Mouse (Mus musculus) forebrain, embryonic 16.5 days (tissue): ENCODE results near the gene Zscan20. TPM values are rescaled to one million over a fixed set of nuclear protein-coding genes. Genes with fewer than 3 reads are reported as not detected.

Experiments used
- ATAC-seq: fragments of 200-750 bp; cut with Nextera tagmentation; 2 replicates; pipeline ENCODE4 v1.8.0; 2017; ENCODE audit warnings: mild to moderate bottlenecking, moderate library complexity
- H3K27ac ChIP-seq: fragments of 300-500 bp; sonication (generic); 2 replicates; pipeline ENCODE4 v1.5.1; 2014; ENCODE audit warnings: low read length, control low read depth
- H3K27me3 ChIP-seq: fragments of 300-500 bp; sonication (generic); replicated peaks from 2 replicates; pipeline ENCODE4 v1.6.1; 2014; ENCODE audit warnings: low read length; ENCODE audit not compliant: control insufficient read depth, insufficient read depth
- H3K36me3 ChIP-seq: fragments of 300-500 bp; sonication (generic); 2 replicates; pipeline ENCODE4 v1.6.1; 2014; ENCODE audit not compliant: control insufficient read depth, insufficient read depth
- H3K4me1 ChIP-seq: fragments of 300-500 bp; sonication (generic); replicated peaks from 2 replicates; pipeline ENCODE4 v1.6.1; 2014; ENCODE audit warnings: low read length; ENCODE audit not compliant: control insufficient read depth, insufficient read depth
- H3K4me2 ChIP-seq: fragments of 300-500 bp; sonication (generic); 2 replicates; pipeline ENCODE4 v1.6.1; 2014; ENCODE audit warnings: mild to moderate bottlenecking, low read length, control low read depth
- H3K4me3 ChIP-seq: fragments of 300-500 bp; sonication (generic); replicated peaks from 2 replicates; pipeline ENCODE4 v1.5.1; 2014; ENCODE audit warnings: mild to moderate bottlenecking, low read length, control low read depth
- H3K9ac ChIP-seq: fragments of 300-500 bp; sonication (generic); replicated peaks from 2 replicates; pipeline ENCODE4 v1.6.1; 2014; ENCODE audit warnings: low read depth, low read length, control low read depth
- H3K9me3 ChIP-seq: fragments of 300-500 bp; sonication (generic); 2 replicates; pipeline ENCODE4 v1.6.1; 2016; ENCODE audit warnings: low read length; ENCODE audit not compliant: control insufficient read depth
- WGBS: fragments of 180-500 bp; shearing (Covaris S2); extraction: QIAGEN DNeasy Blood & Tissue Kit; methylation state at CpG from one replicate; pipeline ENCODE4 v1.1.7; 2014; 5-methylcytosine and 5-hydroxymethylcytosine counted together
- polyA plus RNA-seq: library from polyadenylated mRNA; unstranded; fragments of >200 nt; fragmentation: Nextera tagmentation; extraction: Ambion mirVana; gene quantifications from 2 replicates; pipeline ENCODE4 v1.2.1, GENCODE M21; 2015

The Zscan20 gene
- 5.8 and 7.6 TPM in 2 replicates for polyA plus RNA-seq

GRCm38 (mm10) chr4:128609925-128610402 lies at the start of gene Zscan20:
Zscan20 (minus strand) TSS chr4:128610098.
- Histone ChIP-seq H3K9ac (peak within 1 kb of the TSS; percentile 73), H3K36me3 (no peaks in the 10 kb centered on the region; the same call in 1 of the 2 replicates), H3K27me3 (no peaks in the 10 kb centered on the region), H3K27ac (no peak within 1 kb of the TSS), H3K9me3 (no peaks in the 10 kb centered on the region), H3K4me3 (peak within 1 kb of the TSS; percentile 70), H3K4me2 (peak within 1 kb of the TSS; percentile 76), H3K4me1 (peaks cover 24% of the 10 kb centered on the region)
- ATAC-seq = peak; percentile 97
- under 1% methylated on average over 23 of the region's 24 CpGs for WGBS

GRCm38 (mm10) chr4:128655446-128655845 lies 45.5 kb upstream of the Zscan20 start:
- Histone ChIP-seq H3K36me3 (no peaks in the 10 kb centered on the region), H3K9me3 (no peaks in the 10 kb centered on the region), H3K4me2 (peak overlapping the region; percentile 78), H3K9ac (peak overlapping the region; percentile 75), H3K4me1 (peaks cover 24% of the 10 kb centered on the region), H3K4me3 (peak overlapping the region; percentile 62), H3K27ac (peak overlapping the region; percentile 63), H3K27me3 (no peaks in the 10 kb centered on the region; the same call in 1 of the 2 replicates)
- no peak for ATAC-seq
- 2% methylated on average over 12 of the region's 12 CpGs for WGBS

- under 1% methylated on average over 71 of the region's 85 CpGs for WGBS
These were observed 44.8 kb upstream of the Zscan20 start, which contains the start of gene Phc2 for GRCm38 (mm10) chr4:128654505-128655381. Phc2 (plus strand) TSS chr4:128654702.

GRCm38 (mm10) chr4:128652584-128653298 lies 42.8 kb upstream of the Zscan20 start:
- no peak for ATAC-seq
- Histone ChIP-seq H3K4me1 (peaks cover 24% of the 10 kb centered on the region), H3K27me3 (no peaks in the 10 kb centered on the region; the same call in 1 of the 2 replicates), H3K9me3 (no peaks in the 10 kb centered on the region), H3K36me3 (no peaks in the 10 kb centered on the region), H3K4me3 (no peak overlapping the region), H3K9ac (no peak overlapping the region), H3K27ac (no peak overlapping the region), H3K4me2 (no peak overlapping the region)
- 59% methylated on average over 5 of the region's 5 CpGs for WGBS

More at GRCm38 (mm10) chr4:128654505-128655381, 44.8 kb upstream of the Zscan20 start, which contains the start of gene Phc2:
- H3K27ac ChIP-seq = peak within 1 kb of the TSS; percentile 63
- no peaks in the 10 kb centered on the region; the same call in 1 of the 2 replicates for H3K27me3 ChIP-seq
- no peaks in the 10 kb centered on the region for H3K36me3 ChIP-seq
- peak within 1 kb of the TSS; percentile 78 for H3K4me2 ChIP-seq
- no peaks in the 10 kb centered on the region for H3K9me3 ChIP-seq
- peaks cover 24% of the 10 kb centered on the region for H3K4me1 ChIP-seq
- H3K4me3 ChIP-seq = peak within 1 kb of the TSS; percentile 62
- ATAC-seq = peak; percentile 99
- H3K9ac ChIP-seq = peak within 1 kb of the TSS; percentile 75

- no peak for ATAC-seq
- 59% methylated on average over 3 of the region's 3 CpGs for WGBS
- no peak overlapping the region for H3K9ac ChIP-seq
- no peaks in the 10 kb centered on the region for H3K9me3 ChIP-seq
- no peaks in the 10 kb centered on the region; the same call in 1 of the 2 replicates for H3K27me3 ChIP-seq
- H3K4me2 ChIP-seq = no peak overlapping the region
- H3K4me3 ChIP-seq = no peak overlapping the region
- H3K27ac ChIP-seq = no peak overlapping the region
- peaks cover 20% of the 10 kb centered on the region for H3K4me1 ChIP-seq
- H3K36me3 ChIP-seq = no peaks in the 10 kb centered on the region
These were observed 41.6 kb upstream of the Zscan20 start for GRCm38 (mm10) chr4:128651530-128651929.

GRCm38 (mm10) chr4:128648567-128649255 lies 38.8 kb upstream of the Zscan20 start:
- 68% methylated on average over 8 of the region's 8 CpGs for WGBS
- Histone ChIP-seq H3K9me3 (no peaks in the 10 kb centered on the region), H3K27ac (no peak overlapping the region), H3K4me2 (no peak overlapping the region), H3K36me3 (no peaks in the 10 kb centered on the region), H3K9ac (no peak overlapping the region), H3K4me1 (peaks cover under 1% of the 10 kb centered on the region), H3K27me3 (no peaks in the 10 kb centered on the region), H3K4me3 (no peak overlapping the region)
- no peak for ATAC-seq

- no peak overlapping the region for H3K9ac ChIP-seq
- H3K9me3 ChIP-seq = no peaks in the 10 kb centered on the region
- H3K27ac ChIP-seq = no peak overlapping the region
- H3K36me3 ChIP-seq = no peaks in the 10 kb centered on the region
- H3K4me1 ChIP-seq = no peaks in the 10 kb centered on the region
- ATAC-seq = no peak
- H3K4me3 ChIP-seq = no peak overlapping the region
- WGBS = 51% methylated on average over 7 of the region's 7 CpGs
- no peak overlapping the region for H3K4me2 ChIP-seq
- H3K27me3 ChIP-seq = no peaks in the 10 kb centered on the region
These were observed 36.9 kb upstream of the Zscan20 start for GRCm38 (mm10) chr4:128646762-128647161.

GRCm38 (mm10) chr4:128645896-128646295 lies 36.0 kb upstream of the Zscan20 start:
- H3K4me1 ChIP-seq = no peaks in the 10 kb centered on the region
- H3K9ac ChIP-seq = no peak overlapping the region
- no peak overlapping the region for H3K27ac ChIP-seq
- no peak for ATAC-seq
- H3K4me2 ChIP-seq = no peak overlapping the region
- no peaks in the 10 kb centered on the region for H3K36me3 ChIP-seq
- H3K27me3 ChIP-seq = no peaks in the 10 kb centered on the region
- H3K9me3 ChIP-seq = no peaks in the 10 kb centered on the region
- WGBS = 72% methylated on average over 6 of the region's 6 CpGs
- no peak overlapping the region for H3K4me3 ChIP-seq
